Mouse (Mus musculus) heart, adult 2 months (tissue): Measurements from ENCODE around the gene Spata16. TPM values are rescaled to one million over a fixed set of nuclear protein-coding genes. Genes with fewer than 3 reads are reported as not detected.

Experiments used
- DNase-seq, 2 experiments: peaks; one replicate each; pipeline ENCODE4 v3.0.0; 2021
- H3K27ac ChIP-seq: fragments of 200-600 bp; 2 replicates; pipeline ENCODE4 v1.8.1; 2022
- H3K27me3 ChIP-seq: fragments of 200-500 bp; 2 replicates; pipeline ENCODE4 v1.6.1; 2012; ENCODE audit warnings: mild to moderate bottlenecking, low read length, inconsistent platforms, mixed read lengths; ENCODE audit not compliant: control insufficient read depth, insufficient read depth
- H3K36me3 ChIP-seq: fragments of 200-500 bp; 2 replicates; pipeline ENCODE4 v1.6.1; 2012; ENCODE audit warnings: low read length, inconsistent platforms; ENCODE audit not compliant: control insufficient read depth, insufficient read depth
- H3K4me1 ChIP-seq: fragments of 200-500 bp; 2 replicates; pipeline ENCODE4 v1.6.1; 2011; ENCODE audit warnings: low read length; ENCODE audit not compliant: control insufficient read depth, insufficient read depth
- H3K4me3 ChIP-seq: fragments of 200-600 bp; 2 replicates; pipeline ENCODE4 v1.8.1; 2022
- H3K79me2 ChIP-seq: fragments of 200-500 bp; replicated peaks from 2 replicates; pipeline ENCODE4 v1.6.1; 2012; ENCODE audit warnings: mild to moderate bottlenecking, inconsistent platforms, low read length, moderate library complexity, mixed read lengths; ENCODE audit not compliant: control insufficient read depth, insufficient read depth
- H3K9ac ChIP-seq: fragments of 200-500 bp; 2 replicates; pipeline ENCODE4 v1.6.1; 2012; ENCODE audit warnings: low read depth, mild to moderate bottlenecking, control low read depth, inconsistent platforms, low read length, mixed read lengths
- CTCF ChIP-seq: fragments of 200-600 bp; IDR thresholded peaks from 2 replicates; pipeline ENCODE4 v1.8.1; 2022; ENCODE audit warnings: antibody characterized with exemption, mild to moderate bottlenecking, moderate library complexity
- EP300 ChIP-seq: fragments of 200-500 bp; IDR thresholded peaks from 2 replicates; pipeline ENCODE4 v1.6.1; 2011; ENCODE audit warnings: low read depth, low read length, control low read depth; ENCODE audit not compliant: insufficient read depth
- POLR2A ChIP-seq: fragments of 200-500 bp; IDR thresholded peaks from 2 replicates; pipeline ENCODE4 v1.6.1; 2011; ENCODE audit warnings: mild to moderate bottlenecking, low read depth, low read length, control low read depth; ENCODE audit not compliant: insufficient read depth
- WGBS: fragments of 180-500 bp; shearing (Covaris S2); methylation state at CpG from one replicate; pipeline ENCODE4 v1.1.7; 2018; 5-methylcytosine and 5-hydroxymethylcytosine counted together
- intact Hi-C: fragments of 180-260 bp; cut with DNase I; formaldehyde crosslinking; loops from one replicate; pipeline ENCODE4 v1.15.1; 2025
- polyA plus RNA-seq: library from polyadenylated mRNA; depleted of rRNA; stranded (reverse); fragments of >200 nt; gene quantifications from 2 replicates; pipeline ENCODE4 v1.2.3, GENCODE M21; 2012
- total RNA-seq, 2 experiments: library from RNA; stranded (reverse); gene quantifications; 2 replicates each; pipeline ENCODE4 v1.2.3; 2021

The Spata16 gene
- total and polyA plus RNA-seq, 3 experiments: not detected

GRCm38 (mm10) chr3:26835051-26835755 lies 197.8 kb downstream of the Spata16 start:
- no peak overlapping the region for H3K4me3 ChIP-seq
- no peaks in the 10 kb centered on the region for H3K27me3 ChIP-seq
- 82% methylated on average over 17 of the region's 17 CpGs for WGBS
- TF ChIP-seq EP300 (no peak), CTCF (no peak), POLR2A (no peak)
- H3K27ac ChIP-seq: no peak overlapping the region
- no peaks in the 10 kb centered on the region for H3K36me3 ChIP-seq
- H3K9ac ChIP-seq: no peak overlapping the region
- intact Hi-C loops: no loop called here
- H3K79me2 ChIP-seq: no peaks in the 10 kb centered on the region
- H3K4me1 ChIP-seq: no peaks in the 10 kb centered on the region
- no peak for DNase-seq

- TF ChIP-seq EP300 (no peak), CTCF (no peak), POLR2A (no peak)
- DNase-seq: no peak
- Histone ChIP-seq H3K79me2 (no peaks in the 10 kb centered on the region), H3K4me1 (no peaks in the 10 kb centered on the region), H3K4me3 (no peak overlapping the region), H3K36me3 (no peaks in the 10 kb centered on the region), H3K9ac (no peak overlapping the region), H3K27me3 (no peaks in the 10 kb centered on the region), H3K27ac (no peak overlapping the region)
- WGBS: 63% methylated on average over 3 of the region's 3 CpGs
- intact Hi-C loops: no loop called here
Measured at GRCm38 (mm10) chr3:26845041-26845440, 207.6 kb downstream of the Spata16 start.

- 71% methylated on average over 5 of the region's 5 CpGs for WGBS
- no peaks in the 10 kb centered on the region for H3K27me3 ChIP-seq
- no peak overlapping the region for H3K27ac ChIP-seq
- H3K9ac ChIP-seq: no peak overlapping the region
- no peak for DNase-seq
- no peaks in the 10 kb centered on the region for H3K79me2 ChIP-seq
- no peak for TF ChIP-seq EP300
- no peaks in the 10 kb centered on the region for H3K4me1 ChIP-seq
- intact Hi-C loops: no loop called here
- no peak overlapping the region for H3K4me3 ChIP-seq
- no peaks in the 10 kb centered on the region for H3K36me3 ChIP-seq
Measured at GRCm38 (mm10) chr3:26847935-26848334, 210.5 kb downstream of the Spata16 start.

GRCm38 (mm10) chr3:26850207-26850606 lies 212.8 kb downstream of the Spata16 start:
- no peaks in the 10 kb centered on the region for H3K4me1 ChIP-seq
- DNase-seq: no peak
- no peak overlapping the region for H3K27ac ChIP-seq
- no peaks in the 10 kb centered on the region for H3K27me3 ChIP-seq
- no peak overlapping the region for H3K4me3 ChIP-seq
- no peaks in the 10 kb centered on the region for H3K36me3 ChIP-seq
- TF ChIP-seq POLR2A: no peak
- TF ChIP-seq EP300: no peak
- no peak for TF ChIP-seq CTCF
- no peaks in the 10 kb centered on the region for H3K79me2 ChIP-seq
- intact Hi-C loops: no loop called here
- H3K9ac ChIP-seq: no peak overlapping the region

GRCm38 (mm10) chr3:26850691-26851563 lies 213.5 kb downstream of the Spata16 start:
- intact Hi-C loops: no loop called here
- no peaks in the 10 kb centered on the region for H3K27me3 ChIP-seq
- no peak overlapping the region for H3K27ac ChIP-seq
- H3K79me2 ChIP-seq: no peaks in the 10 kb centered on the region
- H3K4me3 ChIP-seq: no peak overlapping the region
- WGBS: 65% methylated on average over 9 of the region's 9 CpGs
- TF ChIP-seq EP300 (no peak), POLR2A (no peak), CTCF (no peak)
- H3K9ac ChIP-seq: no peak overlapping the region
- H3K36me3 ChIP-seq: no peaks in the 10 kb centered on the region
- H3K4me1 ChIP-seq: no peaks in the 10 kb centered on the region
- DNase-seq: no peak

- intact Hi-C loops: no loop called here
- no peak overlapping the region for H3K4me3 ChIP-seq
- H3K36me3 ChIP-seq: no peaks in the 10 kb centered on the region
- no peak overlapping the region for H3K9ac ChIP-seq
- H3K27me3 ChIP-seq: no peaks in the 10 kb centered on the region
- H3K27ac ChIP-seq: no peak overlapping the region
- H3K4me1 ChIP-seq: no peaks in the 10 kb centered on the region
- no peak for TF ChIP-seq EP300
- no peak for TF ChIP-seq CTCF
- no peak for TF ChIP-seq POLR2A
- 84% methylated on average over 5 of the region's 5 CpGs for WGBS
- no peaks in the 10 kb centered on the region for H3K79me2 ChIP-seq
- DNase-seq: no peak
Measured at GRCm38 (mm10) chr3:26853557-26853956, 216.1 kb downstream of the Spata16 start.
